Mouse (Mus musculus) lung, postnatal 10 days (tissue): ENCODE measurements around the gene 4922502D21Rik.
"Not testable (repeated sequence)": the region's sequence is repeated elsewhere in the genome, so short reads cannot be mapped to it uniquely, and the experiment has no call there.

Experiments
- DNase-seq: peaks from one replicate; pipeline ENCODE4 v3.0.0; 2021

Gene 4922502D21Rik

GRCm38 (mm10) chr6:129331610-129332009, at the start of gene 4922502D21Rik:
Gene 4922502D21Rik, minus strand, starts transcription at chr6:129331796.
- DNase-seq = no peak

DNA sequence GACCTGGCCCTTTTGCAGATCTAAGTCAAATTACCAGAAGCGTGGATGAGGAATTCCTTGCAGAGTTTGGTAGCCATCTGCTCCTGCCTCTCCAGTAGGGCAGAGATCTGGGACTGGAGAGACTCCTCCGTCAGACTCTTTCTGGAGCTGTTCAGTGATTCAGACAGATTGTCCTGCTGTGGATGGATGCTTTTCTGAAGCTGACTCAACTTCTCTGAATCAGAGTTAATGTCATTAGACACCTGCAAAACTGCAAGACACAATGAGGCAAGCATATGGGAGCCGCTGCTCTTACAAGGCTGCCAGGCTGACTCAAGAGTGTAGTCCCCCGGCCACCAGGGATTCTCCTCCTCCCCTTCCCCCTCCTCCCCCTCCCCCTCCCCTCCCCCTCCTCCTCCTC, 48.9 kb upstream of the 4922502D21Rik start:
- DNase-seq = no peak

GRCm38 (mm10) chr6:129374937-129375471, 43.4 kb upstream of the 4922502D21Rik start:
- no peak for DNase-seq

DNA sequence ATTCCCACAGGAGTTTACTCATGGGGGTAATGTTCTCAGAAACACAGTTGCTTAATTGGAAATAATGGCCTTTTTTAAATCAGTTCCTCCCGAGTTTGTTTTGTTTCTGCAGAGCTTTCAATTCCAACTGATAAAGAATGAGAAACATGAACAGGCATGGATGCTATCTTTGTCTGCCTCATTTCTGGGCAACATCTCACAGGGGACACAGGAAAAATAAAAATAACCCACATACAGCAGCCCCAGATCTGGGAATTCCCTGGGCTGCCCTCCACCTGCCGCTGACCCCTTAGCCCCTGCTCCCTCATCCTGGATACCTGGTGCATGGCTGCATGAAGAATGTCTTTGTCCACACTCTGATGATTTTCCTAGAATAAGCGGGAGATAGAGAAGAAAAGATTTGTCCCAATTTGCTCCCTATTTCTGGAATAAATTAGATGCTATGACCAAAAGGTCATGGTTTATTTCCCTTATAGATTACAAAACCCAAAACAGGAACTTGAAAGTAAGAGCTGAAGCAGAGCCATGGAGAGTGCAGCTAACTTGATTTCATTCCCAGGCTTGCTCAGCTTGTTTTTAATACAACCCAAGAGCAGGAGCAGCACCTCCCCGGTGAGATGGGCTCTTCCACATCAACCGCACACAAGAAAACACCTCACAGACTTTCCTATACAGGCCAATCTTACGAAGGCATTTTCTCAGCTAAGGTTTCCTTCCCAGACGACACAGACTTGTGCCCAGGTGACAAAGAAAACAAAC, 38.0 kb upstream of the 4922502D21Rik start:
- no peak for DNase-seq

- peak; percentile 66 for DNase-seq
These were observed 34.4 kb upstream of the 4922502D21Rik start for GRCm38 (mm10) chr6:129365959-129366359.

- no peak for DNase-seq
These were observed 32.3 kb upstream of the 4922502D21Rik start for GRCm38 (mm10) chr6:129363942-129364341.

DNA sequence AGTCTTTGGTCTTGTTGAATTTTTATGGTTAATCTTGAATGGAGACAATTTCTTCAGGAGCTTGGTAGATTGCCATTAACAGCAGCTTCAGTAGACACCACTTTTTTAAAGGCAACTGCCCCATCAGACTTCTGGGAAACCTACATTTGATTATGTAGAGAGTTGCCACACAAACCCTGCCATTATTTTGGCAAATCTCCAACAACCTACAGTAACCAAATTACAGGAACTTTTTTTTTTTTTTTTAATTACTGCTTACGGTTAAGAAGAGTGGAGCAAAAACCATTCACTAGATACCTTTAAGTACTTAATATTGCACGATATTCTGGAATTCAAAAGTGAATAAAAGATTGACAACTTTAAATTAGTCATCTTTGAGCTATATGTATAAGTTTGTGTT, 27.9 kb upstream of the 4922502D21Rik start:
- DNase-seq = no peak

DNA sequence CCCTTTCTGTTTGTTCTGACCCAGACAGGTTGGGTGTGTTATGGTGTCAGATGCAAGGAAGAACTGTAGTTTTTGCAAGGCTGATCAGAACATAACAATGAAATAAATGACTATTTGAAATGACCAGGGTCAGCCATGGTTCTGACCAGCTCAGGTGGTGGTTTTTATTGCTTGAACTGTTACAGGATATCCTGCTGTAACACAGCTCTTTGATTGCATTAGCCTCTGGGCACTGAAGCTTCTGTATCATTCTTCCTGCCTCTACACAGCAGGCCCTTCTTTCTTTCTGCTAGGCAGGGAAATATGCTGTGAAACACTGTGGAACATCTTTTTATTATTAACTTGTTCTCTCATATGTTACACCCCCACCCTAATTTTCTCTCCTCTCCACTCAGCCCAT, 24.8 kb upstream of the 4922502D21Rik start:
- DNase-seq = no peak

GRCm38 (mm10) chr6:129355774-129356173, 24.2 kb upstream of the 4922502D21Rik start:
- no peak for DNase-seq

DNA sequence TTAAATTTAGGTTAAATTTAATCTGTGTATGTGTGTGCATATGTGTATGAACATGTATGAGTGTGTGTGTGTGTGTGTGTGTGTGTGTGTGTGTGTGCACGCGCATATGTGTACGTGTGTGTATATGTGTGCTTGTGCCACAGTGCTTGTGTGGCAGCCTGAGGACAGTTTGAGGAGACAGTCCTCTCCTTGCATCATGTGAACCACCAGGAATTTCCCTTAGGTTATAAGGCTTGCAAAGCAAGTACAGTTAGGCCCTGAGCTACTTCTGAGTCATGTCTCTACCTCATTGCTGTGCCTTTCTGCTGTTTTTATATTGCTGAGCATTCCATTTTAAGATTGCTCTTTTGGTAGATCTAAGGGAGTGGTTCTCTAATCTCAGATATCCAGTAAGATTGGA, 19.5 kb upstream of the 4922502D21Rik start:
- DNase-seq = no peak

DNA sequence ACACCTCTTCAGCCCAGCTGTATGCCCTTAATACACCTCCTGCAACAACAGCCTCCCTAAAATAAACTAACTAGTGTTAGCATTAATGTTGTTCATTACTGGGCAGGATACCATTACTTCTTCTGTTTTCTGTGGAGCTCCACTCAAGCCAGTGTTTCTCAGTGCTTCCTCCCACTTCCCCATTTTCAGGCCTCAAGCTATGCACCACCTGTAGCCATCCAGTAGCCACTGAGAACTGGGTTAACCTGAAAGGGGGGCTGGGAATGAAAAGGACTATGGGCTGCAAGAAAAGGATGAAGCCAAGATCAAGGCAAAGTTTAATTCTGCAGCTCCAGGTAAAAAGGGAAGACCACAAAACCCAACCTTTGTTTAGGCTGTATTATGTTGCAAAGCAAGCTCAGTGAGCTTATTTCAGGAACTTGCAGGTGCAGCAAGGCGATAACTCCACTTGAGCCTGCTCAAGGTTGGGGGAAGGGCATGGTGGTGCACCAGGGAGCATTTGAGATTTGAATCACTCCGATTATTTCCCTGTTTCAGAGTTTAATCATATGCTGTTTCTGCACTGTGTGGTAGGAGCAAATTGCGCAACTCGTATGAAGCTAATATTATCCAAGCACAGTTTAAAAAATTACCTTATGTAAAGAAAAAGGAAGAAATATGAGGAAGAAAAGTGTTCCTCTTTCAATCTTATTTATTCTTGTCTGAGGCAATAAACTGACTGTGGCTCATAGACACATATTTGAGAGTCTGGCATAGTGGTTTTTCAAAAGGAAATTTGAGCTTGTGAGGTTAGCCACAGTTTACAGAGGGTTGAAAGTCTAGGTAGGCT, 18.1 kb upstream of the 4922502D21Rik start:
- no peak for DNase-seq

DNA sequence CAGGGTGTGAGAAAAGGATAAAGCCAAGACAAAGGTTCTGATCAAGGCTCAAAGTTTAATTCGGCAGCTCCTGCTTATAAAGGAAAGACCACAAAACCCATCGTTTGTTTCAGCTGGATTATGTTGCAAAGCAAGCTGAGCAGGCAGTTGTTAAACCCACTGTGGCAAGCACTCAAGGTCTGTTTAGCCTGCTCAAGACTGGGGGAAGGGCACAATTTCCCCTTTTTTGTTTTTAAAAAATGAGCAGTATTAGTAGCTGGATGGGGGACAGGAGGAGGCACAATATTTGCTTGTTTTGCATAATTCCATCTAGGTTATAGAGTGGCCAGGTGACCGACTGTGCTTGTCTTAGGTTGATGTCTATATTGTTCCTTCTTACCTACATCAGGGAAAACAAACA, 12.8 kb upstream of the 4922502D21Rik start:
- no peak for DNase-seq

- DNase-seq = not testable (repeated sequence)
These were observed 10.8 kb upstream of the 4922502D21Rik start, which contains the start of gene Clec12a for GRCm38 (mm10) chr6:129342391-129342790. Gene Clec12a, plus strand, starts transcription at chr6:129342691.

- DNase-seq = no peak
These were observed 6.2 kb upstream of the 4922502D21Rik start for GRCm38 (mm10) chr6:129337751-129338150.

- peak; percentile 66 for DNase-seq
These were observed 2.1 kb upstream of the 4922502D21Rik start for GRCm38 (mm10) chr6:129333674-129334078.

DNA sequence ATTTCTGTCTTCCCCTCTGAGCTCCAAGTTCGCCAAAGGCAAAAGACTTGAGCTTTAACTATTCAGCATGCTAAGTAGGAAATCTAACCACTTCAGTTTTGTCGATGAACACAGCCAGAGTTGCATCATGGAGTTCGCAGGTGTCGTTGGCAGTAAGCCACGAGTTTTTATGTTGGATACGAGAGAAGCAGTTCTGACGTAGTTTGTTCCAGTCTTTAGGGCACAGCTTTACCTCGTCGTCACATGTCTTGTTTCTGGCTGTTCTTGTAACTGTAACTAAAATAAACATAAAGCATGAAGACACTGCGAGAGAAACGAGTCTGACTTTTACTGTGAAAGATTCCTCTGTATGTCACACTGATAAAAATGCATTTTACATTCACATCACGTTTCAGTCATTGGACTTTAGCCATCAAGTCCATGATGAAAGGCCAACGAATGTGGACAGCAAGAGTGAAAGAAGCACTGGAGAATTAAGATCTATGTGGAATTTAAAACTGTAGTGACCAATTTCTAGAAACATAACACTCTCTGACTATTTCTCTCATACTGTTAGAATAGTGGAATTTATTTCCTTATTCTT, 4.9 kb downstream of the 4922502D21Rik start:
- no peak for DNase-seq

GRCm38 (mm10) chr6:129326016-129326415, 5.6 kb downstream of the 4922502D21Rik start:
- no peak for DNase-seq

- no peak for DNase-seq
These were observed 12.3 kb downstream of the 4922502D21Rik start for GRCm38 (mm10) chr6:129319331-129319730.

DNA sequence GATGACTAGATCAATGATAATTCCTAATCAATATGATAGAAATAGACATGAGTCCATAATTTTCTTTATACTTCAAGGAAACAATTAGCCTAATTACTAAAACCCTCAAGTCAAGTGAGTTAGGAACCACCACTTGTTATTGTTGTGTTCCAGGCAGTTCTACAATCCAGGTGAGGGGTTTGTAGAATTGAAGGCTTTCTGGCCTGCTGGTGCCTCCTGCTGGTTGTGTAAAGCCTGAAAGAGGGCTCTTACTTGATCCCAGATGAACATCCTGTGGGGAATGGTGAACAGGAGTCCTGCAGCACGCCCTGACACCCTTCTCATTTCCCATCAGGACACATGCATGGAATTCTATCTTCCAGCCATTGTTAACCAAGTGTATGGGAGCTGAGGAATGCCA, 13.2 kb downstream of the 4922502D21Rik start:
- no peak for DNase-seq

DNA sequence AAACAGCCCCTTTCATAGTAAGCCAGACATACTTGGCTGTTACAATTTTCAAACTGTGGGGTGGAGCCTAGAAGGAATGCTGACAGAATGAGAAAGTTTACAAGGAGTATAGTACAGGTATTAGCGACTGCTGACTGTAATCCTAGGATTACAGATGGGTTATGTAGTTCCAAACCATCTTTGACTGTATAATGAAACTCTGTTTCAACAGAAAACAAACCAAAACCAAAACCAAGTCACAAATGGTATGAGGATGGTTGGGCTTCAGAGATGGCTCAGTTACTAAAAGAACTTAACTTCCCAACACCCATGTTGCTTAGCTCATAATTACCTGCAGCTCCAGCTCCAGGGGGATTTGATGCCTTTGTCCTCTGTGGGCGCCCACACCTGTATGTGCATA, 15.1 kb downstream of the 4922502D21Rik start:
- no peak for DNase-seq

- DNase-seq = no peak
These were observed 15.9 kb downstream of the 4922502D21Rik start for GRCm38 (mm10) chr6:129315698-129316097.

DNA sequence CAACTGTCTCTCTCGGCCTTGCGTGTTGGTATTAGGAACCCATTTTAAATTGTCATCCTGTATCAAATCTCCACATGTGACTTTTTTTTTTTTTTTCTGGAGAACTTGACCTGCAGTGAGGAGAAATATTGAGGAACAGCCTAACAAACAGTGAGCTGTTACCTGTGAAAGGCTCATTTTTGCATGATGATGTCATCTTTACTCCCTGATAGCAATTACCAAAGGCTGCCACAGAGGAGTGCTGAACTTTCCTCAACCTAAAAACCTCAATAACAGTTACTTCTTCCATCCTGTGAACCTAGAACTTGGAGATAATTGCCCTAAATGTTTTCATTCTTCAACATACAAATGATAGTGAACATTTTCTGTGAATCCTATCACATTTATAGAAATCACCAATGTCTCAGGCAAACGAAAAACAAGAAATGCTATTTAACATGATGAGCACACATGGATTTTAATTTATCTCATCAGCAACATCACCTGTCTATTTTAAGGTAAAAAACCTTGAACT, 16.9 kb downstream of the 4922502D21Rik start:
- no peak for DNase-seq

- no peak for DNase-seq
These were observed 19.1 kb downstream of the 4922502D21Rik start for GRCm38 (mm10) chr6:129312499-129312898.
